In the genomic region with DNA sequence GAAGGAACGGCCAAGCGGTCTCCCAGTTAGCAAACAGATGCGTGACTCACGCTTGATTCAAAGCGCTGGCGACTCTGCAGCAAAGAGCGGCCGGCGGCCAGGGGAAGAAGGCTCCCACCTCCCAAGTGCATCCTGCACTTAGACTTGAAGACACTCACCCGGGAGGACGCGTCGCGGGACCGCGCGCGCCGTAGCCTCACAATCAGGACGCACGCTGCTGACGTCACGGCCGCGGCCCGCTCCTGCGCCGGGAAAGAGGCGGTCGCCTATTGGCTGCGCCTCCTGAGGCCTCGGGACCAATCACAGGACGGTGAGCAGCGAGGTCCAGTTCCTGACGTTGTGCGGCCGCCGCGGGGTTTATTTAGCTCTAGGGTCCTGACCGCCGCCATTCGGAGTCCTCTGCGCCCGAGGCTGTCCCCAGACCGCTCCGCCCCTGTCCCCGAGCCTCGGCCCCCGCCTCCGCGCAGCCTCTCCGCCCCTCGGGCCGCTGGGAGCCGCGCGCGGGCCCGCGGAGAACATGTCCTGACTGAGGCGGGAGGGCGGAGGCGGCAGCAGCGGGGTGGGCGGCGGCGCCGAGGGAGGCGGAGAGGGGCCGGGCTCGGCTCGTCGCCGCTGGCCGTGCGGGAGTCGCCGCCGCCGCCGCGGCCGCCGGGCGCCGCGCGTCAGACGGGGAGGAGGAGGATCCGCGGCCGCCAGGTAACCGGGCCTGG, we compare ENCODE assay signal across 8 mouse cellular contexts. TPM values are rescaled to one million over a fixed set of nuclear protein-coding genes. Genes with fewer than 3 reads are reported as not detected.
DNase-seq lines count a peak whose midpoint lies in the region; ATAC-seq lines count a peak whose summit lies in the region.

A gene (plus strand): TSS at position 293 of the 710 bp plus-strand sequence.

- DNase-seq in adrenal gland, adult (ENCODE audit: inconsistent age in 2 of 2, low spot score in 1 of 2), result peak; percentile 99
- peak; percentile 99 for DNase-seq in embryo, embryonic 10.5 days (ENCODE audit: low spot score)
- DNase-seq in gastrocnemius, postnatal 14 days, result peak; percentile 98
- peak; percentile 98 to 99 for DNase-seq in left cerebral cortex, postnatal 10 days (ENCODE audit: extremely low spot score in 1 of 2, low spot score in 2 of 2)
- peak; percentile 99 for DNase-seq in right cerebral cortex, postnatal 25 days
- DNase-seq in urinary bladder, postnatal 4 days (ENCODE audit: low spot score in 2 of 2), result peak; percentile 97 to 98

- ATAC-seq in inflammation-experienced regulatory T-cells, adult 6 months, result peak; percentile 93
- peak; percentile 93 for ATAC-seq in megakaryocyte-erythroid progenitor cell, adult 5-6 weeks (replicated peaks; ENCODE audit: low FRiP score, low TSS enrichment, poor library complexity, severe bottlenecking)

- intact Hi-C loops in gastrocnemius, postnatal 14 days (cut with DNase I; ENCODE audit: low total_unique reads), result loop anchor here (5.0 kb wide), 1 partner anchor 71 kb away; no protein-coding TSS in a partner anchor
- intact Hi-C loops in left cerebral cortex, postnatal 10 days (cut with DNase I), result loop anchor here (5.0 kb wide), 1 partner anchor 36 kb away; no protein-coding TSS in a partner anchor

RNA-seq across cellular contexts. Expression of the gene that starts here (rescaled TPM):
- 10 to 100 TPM; 29.7 to 37.1 TPM for total RNA-seq in gastrocnemius, postnatal 14 days (2021)
- 10 to 100 TPM in 2 of 3 experiments, 1 to 10 TPM in 1; 8.2 to 14.0 (median 13.5) TPM for polyA plus RNA-seq in inflammation-experienced regulatory T-cells, adult 6 months (2017; shearing (Covaris generic))
- 10 to 100 TPM; 46.1 to 47.0 TPM for total RNA-seq in left cerebral cortex, postnatal 10 days (2021)
- total RNA-seq in megakaryocyte-erythroid progenitor cell, adult 5-6 weeks (2014; fragmentation: Nextera tagmentation), result 26.6 and 31.4 TPM in 2 replicates
- 53.5 and 54.7 TPM in 2 replicates for total RNA-seq in megakaryocyte-erythroid progenitor cell, adult 5-6 weeks (2017)

Comparison
In these comparisons a context has a peak if more than half of its experiments do, and no peak if none do; other contexts are left out.
1. Peak in every context shown above with its lines: DNase-seq and ATAC-seq.